Mouse (Mus musculus): ENCODE measurements around the gene Klrk1.
"Not testable (repeated sequence)": the region's sequence is repeated elsewhere in the genome, so short reads cannot be mapped to it uniquely, and the experiment has no call there.

GRCm38 (mm10) chr6:129661301-129661700 lies 37.6 kb upstream of the Klrk1 start:
- TF ChIP-seq EP300, CTCF (IDR thresholded peaks at IDR 0.05; ENCODE audit: low read depth): not testable (repeated sequence)

All from heart, postnatal 0 days (tissue).